Mouse (Mus musculus) heart, embryonic 10.5 days (tissue): Measurements from ENCODE around the gene Elovl6. TPM values are rescaled to one million over a fixed set of nuclear protein-coding genes. Genes with fewer than 3 reads are reported as not detected.

Source experiments
- DNase-seq: peaks from one replicate; pipeline ENCODE4 v3.0.0-alpha.2; 2017; ENCODE audit warnings: low spot score
- H3K27ac ChIP-seq: fragments of 300-500 bp; sonication (generic); 2 replicates; pipeline ENCODE4 v1.5.1; 2016; ENCODE audit warnings: mild to moderate bottlenecking
- H3K27me3 ChIP-seq: fragments of 300-500 bp; sonication (generic); 2 replicates; pipeline ENCODE4 v1.6.1; 2016; ENCODE audit warnings: mild to moderate bottlenecking; ENCODE audit not compliant: poor library complexity, insufficient read depth, severe bottlenecking
- H3K36me3 ChIP-seq: fragments of 300-500 bp; sonication (generic); 2 replicates; pipeline ENCODE4 v1.6.1; 2016; ENCODE audit warnings: mild to moderate bottlenecking, moderate library complexity
- H3K4me1 ChIP-seq: fragments of 300-500 bp; sonication (generic); 2 replicates; pipeline ENCODE4 v1.6.1; 2016; ENCODE audit warnings: mild to moderate bottlenecking
- H3K4me3 ChIP-seq: fragments of 300-500 bp; sonication (generic); 2 replicates; pipeline ENCODE4 v1.5.1; 2016; ENCODE audit warnings: mild to moderate bottlenecking, moderate library complexity
- H3K9me3 ChIP-seq: fragments of 300-500 bp; sonication (generic); 2 replicates; pipeline ENCODE4 v1.6.1; 2016; ENCODE audit warnings: mild to moderate bottlenecking, moderate library complexity
- WGBS: fragments of 180-500 bp; shearing (Covaris S2); methylation state at CpG from one replicate; pipeline ENCODE4 v1.1.7; 2016; 5-methylcytosine and 5-hydroxymethylcytosine counted together
- polyA plus RNA-seq: library from polyadenylated mRNA; unstranded; fragments of >200 nt; fragmentation: Nextera tagmentation; extraction: Ambion mirVana; gene quantifications from 2 replicates; pipeline ENCODE4 v1.2.1, GENCODE M21; 2016

Elovl6 gene
- polyA plus RNA-seq, 1 experiment from 2014 or later, result 35.8 TPM

GRCm38 (mm10) chr3:129529311-129529710, 2.8 kb upstream of the Elovl6 start:
- H3K4me3 ChIP-seq, result no peak overlapping the region
- H3K27me3 ChIP-seq, result no peaks in the 10 kb centered on the region
- WGBS, result 60% methylated on average over 3 of the region's 3 CpGs
- H3K36me3 ChIP-seq, result no peaks in the 10 kb centered on the region
- H3K9me3 ChIP-seq, result no peaks in the 10 kb centered on the region
- no peak overlapping the region for H3K27ac ChIP-seq
- no peak for DNase-seq
- H3K4me1 ChIP-seq, result peaks cover 10% of the 10 kb centered on the region

GRCm38 (mm10) chr3:129530461-129530860, 1.7 kb upstream of the Elovl6 start:
- 95% methylated on average over 6 of the region's 6 CpGs for WGBS
- H3K27ac ChIP-seq, result no peak overlapping the region
- no peaks in the 10 kb centered on the region for H3K9me3 ChIP-seq
- DNase-seq, result no peak
- peaks cover 22% of the 10 kb centered on the region for H3K4me1 ChIP-seq
- H3K36me3 ChIP-seq, result no peaks in the 10 kb centered on the region
- no peaks in the 10 kb centered on the region for H3K27me3 ChIP-seq
- H3K4me3 ChIP-seq, result no peak overlapping the region

- WGBS, result under 1% methylated on average over 40 of the region's 40 CpGs
- DNase-seq, result peak; percentile 81
- Histone ChIP-seq H3K27me3 (no peaks in the 10 kb centered on the region), H3K9me3 (no peaks in the 10 kb centered on the region), H3K4me3 (peak overlapping the region; percentile 85), H3K36me3 (no peaks in the 10 kb centered on the region), H3K27ac (peak overlapping the region; percentile 100), H3K4me1 (peaks cover 35% of the 10 kb centered on the region)
Measured at GRCm38 (mm10) chr3:129532865-129533742, 949 bp downstream of the Elovl6 start.

- H3K27me3 ChIP-seq, result no peaks in the 10 kb centered on the region
- H3K4me3 ChIP-seq, result peak overlapping the region; percentile 85
- peak; percentile 89 for DNase-seq
- H3K27ac ChIP-seq, result peak overlapping the region; percentile 100
- H3K4me1 ChIP-seq, result peaks cover 35% of the 10 kb centered on the region
- under 1% methylated on average over 73 of the region's 74 CpGs for WGBS
- H3K36me3 ChIP-seq, result no peaks in the 10 kb centered on the region
- H3K9me3 ChIP-seq, result no peaks in the 10 kb centered on the region
Measured at GRCm38 (mm10) chr3:129533743-129534530, 1.8 kb downstream of the Elovl6 start.

- Histone ChIP-seq H3K4me3 (peak overlapping the region; percentile 50), H3K36me3 (no peaks in the 10 kb centered on the region), H3K27ac (peak overlapping the region; percentile 100), H3K27me3 (no peaks in the 10 kb centered on the region), H3K4me1 (peaks cover 35% of the 10 kb centered on the region), H3K9me3 (no peaks in the 10 kb centered on the region)
- 31% methylated on average over 6 of the region's 6 CpGs for WGBS
- no peak for DNase-seq
Measured at GRCm38 (mm10) chr3:129535444-129535843, 3.3 kb downstream of the Elovl6 start.

GRCm38 (mm10) chr3:129536109-129536508, 4.0 kb downstream of the Elovl6 start:
- peaks cover 35% of the 10 kb centered on the region for H3K4me1 ChIP-seq
- 1% methylated on average over 11 of the region's 11 CpGs for WGBS
- DNase-seq, result peak; percentile 98
- no peaks in the 10 kb centered on the region for H3K27me3 ChIP-seq
- peaks cover 4% of the 10 kb centered on the region for H3K36me3 ChIP-seq
- no peaks in the 10 kb centered on the region for H3K9me3 ChIP-seq
- H3K4me3 ChIP-seq, result peak overlapping the region; percentile 50
- H3K27ac ChIP-seq, result peak overlapping the region; percentile 100

GRCm38 (mm10) chr3:129537954-129538353, 5.8 kb downstream of the Elovl6 start:
- H3K27me3 ChIP-seq, result no peaks in the 10 kb centered on the region
- peaks cover 28% of the 10 kb centered on the region for H3K4me1 ChIP-seq
- no peaks in the 10 kb centered on the region for H3K9me3 ChIP-seq
- 84% methylated on average over 5 of the region's 5 CpGs for WGBS
- DNase-seq, result no peak
- peaks cover 23% of the 10 kb centered on the region for H3K36me3 ChIP-seq
- H3K4me3 ChIP-seq, result no peak overlapping the region
- no peak overlapping the region for H3K27ac ChIP-seq

- Histone ChIP-seq H3K4me1 (peaks cover 12% of the 10 kb centered on the region), H3K27ac (no peak overlapping the region), H3K36me3 (peaks cover 41% of the 10 kb centered on the region), H3K4me3 (no peak overlapping the region), H3K27me3 (no peaks in the 10 kb centered on the region), H3K9me3 (no peaks in the 10 kb centered on the region)
- no peak for DNase-seq
- WGBS, result 89% methylated on average over 2 of the region's 2 CpGs
Measured at GRCm38 (mm10) chr3:129540882-129541281, 8.7 kb downstream of the Elovl6 start.

- H3K36me3 ChIP-seq, result peaks cover 44% of the 10 kb centered on the region
- H3K27me3 ChIP-seq, result no peaks in the 10 kb centered on the region
- no peak overlapping the region for H3K27ac ChIP-seq
- no peaks in the 10 kb centered on the region for H3K9me3 ChIP-seq
- whole genome bisulfite sequencing, result 94% methylated on average over 11 of the region's 11 CpGs
- no peak overlapping the region for H3K4me3 ChIP-seq
- DNase-seq, result no peak
- H3K4me1 ChIP-seq, result peaks cover 10% of the 10 kb centered on the region
Measured at GRCm38 (mm10) chr3:129541456-129541855, 9.3 kb downstream of the Elovl6 start.

- peaks cover 44% of the 10 kb centered on the region for H3K36me3 ChIP-seq
- H3K9me3 ChIP-seq, result no peaks in the 10 kb centered on the region
- H3K4me3 ChIP-seq, result no peak overlapping the region
- WGBS, result 94% methylated on average over 3 of the region's 3 CpGs
- DNase-seq, result no peak
- no peaks in the 10 kb centered on the region for H3K27me3 ChIP-seq
- no peak overlapping the region for H3K27ac ChIP-seq
- H3K4me1 ChIP-seq, result peaks cover 4% of the 10 kb centered on the region
Measured at GRCm38 (mm10) chr3:129543376-129543775, 11.2 kb downstream of the Elovl6 start.

- no peaks in the 10 kb centered on the region for H3K27me3 ChIP-seq
- peaks cover 44% of the 10 kb centered on the region for H3K36me3 ChIP-seq
- H3K9me3 ChIP-seq, result no peaks in the 10 kb centered on the region
- no peak overlapping the region for H3K27ac ChIP-seq
- no peak overlapping the region for H3K4me3 ChIP-seq
- WGBS, result 96% methylated on average over 1 of the region's 1 CpGs
- H3K4me1 ChIP-seq, result peaks cover 6% of the 10 kb centered on the region
- no peak for DNase-seq
Measured at GRCm38 (mm10) chr3:129544217-129544616, 12.1 kb downstream of the Elovl6 start.

GRCm38 (mm10) chr3:129545228-129545627, 13.1 kb downstream of the Elovl6 start:
- H3K9me3 ChIP-seq, result no peaks in the 10 kb centered on the region
- WGBS, result 69% methylated on average over 1 of the region's 1 CpGs
- peaks cover 44% of the 10 kb centered on the region for H3K36me3 ChIP-seq
- H3K4me3 ChIP-seq, result no peak overlapping the region
- peaks cover 10% of the 10 kb centered on the region for H3K4me1 ChIP-seq
- H3K27me3 ChIP-seq, result no peaks in the 10 kb centered on the region
- no peak for DNase-seq
- H3K27ac ChIP-seq, result no peak overlapping the region

GRCm38 (mm10) chr3:129545801-129546200, 13.6 kb downstream of the Elovl6 start:
- 85% methylated on average over 6 of the region's 6 CpGs for WGBS
- no peak overlapping the region for H3K27ac ChIP-seq
- H3K9me3 ChIP-seq, result no peaks in the 10 kb centered on the region
- H3K27me3 ChIP-seq, result no peaks in the 10 kb centered on the region
- peaks cover 44% of the 10 kb centered on the region for H3K36me3 ChIP-seq
- no peak overlapping the region for H3K4me3 ChIP-seq
- DNase-seq, result no peak
- H3K4me1 ChIP-seq, result peaks cover 10% of the 10 kb centered on the region
